Mouse (Mus musculus) frontal cortex, adult 2 months (tissue): ENCODE results near the gene Glt8d1. TPM values are rescaled to one million over a fixed set of nuclear protein-coding genes. Genes with fewer than 3 reads are reported as not detected.

Experiments
- polyA plus RNA-seq: library from polyadenylated mRNA; depleted of rRNA; stranded (reverse); fragments of >200 nt; gene quantifications from 2 replicates; pipeline ENCODE4 v1.2.3, GENCODE M21; 2012; rRNA removed

Glt8d1 gene
- polyA plus RNA-seq, 1 experiment = 124 TPM

Other genes with a start within 250 kb of the Glt8d1 start
- gene Tmem110, start 175.8 kb upstream of the Glt8d1 start, polyA plus RNA-seq = 32.6 and 33.3 TPM in 2 replicates
- 2.3 and 3.3 TPM in 2 replicates for gene Mustn1, start 122.2 kb upstream of the Glt8d1 start, polyA plus RNA-seq
- 0.08 and 0.13 TPM in 2 replicates for gene Itih4, start 114.9 kb upstream of the Glt8d1 start, polyA plus RNA-seq
- gene Itih3, start 77.6 kb upstream of the Glt8d1 start, polyA plus RNA-seq = 26.1 and 28.7 TPM in 2 replicates
- not detected in 2 replicates for gene Itih1, start 58.1 kb upstream of the Glt8d1 start, polyA plus RNA-seq
- gene Nek4, start 50.0 kb upstream of the Glt8d1 start, polyA plus RNA-seq = 13.4 and 14.3 TPM in 2 replicates
- 226 and 247 TPM in 2 replicates for gene Spcs1, start 272 bp downstream of the Glt8d1 start, polyA plus RNA-seq
- 18.5 and 20.4 TPM in 2 replicates for gene Pbrm1, start 17.7 kb downstream of the Glt8d1 start, polyA plus RNA-seq
- gene Gnl3, start 17.8 kb downstream of the Glt8d1 start, polyA plus RNA-seq = 61.6 and 64.0 TPM in 2 replicates
- 25.7 and 29.9 TPM in 2 replicates for gene Smim4, start 127.6 kb downstream of the Glt8d1 start, polyA plus RNA-seq
- gene Nt5dc2, start 129.7 kb downstream of the Glt8d1 start, polyA plus RNA-seq = 20.2 and 21.4 TPM in 2 replicates
- 15.5 and 19.1 TPM in 2 replicates for gene Stab1, start 167.2 kb downstream of the Glt8d1 start, polyA plus RNA-seq
- 51.3 and 55.5 TPM in 2 replicates for gene Tnnc1, start 206.9 kb downstream of the Glt8d1 start, polyA plus RNA-seq
- gene Nisch, start 215.5 kb downstream of the Glt8d1 start, polyA plus RNA-seq = 343 and 370 TPM in 2 replicates
- 3.5 and 3.9 TPM in 2 replicates for gene Sema3g, start 216.5 kb downstream of the Glt8d1 start, polyA plus RNA-seq
- gene Phf7, start 249.9 kb downstream of the Glt8d1 start, polyA plus RNA-seq = 4.5 and 5.9 TPM in 2 replicates